Mouse (Mus musculus) T-cell, adult 66 days (primary cell): ENCODE results near the gene Rbm43. TPM values are rescaled to one million over a fixed set of nuclear protein-coding genes. Genes with fewer than 3 reads are reported as not detected.

Experiments
- total RNA-seq, 2 experiments: library from RNA; stranded (reverse); gene quantifications; 3 replicates in 1 of 2; 4 replicates in 1 of 2; pipeline ENCODE4 v1.2.4; 2023

Rbm43 gene
- 10 to 100 TPM; 24.2 to 24.9 TPM for total RNA-seq

DNA sequence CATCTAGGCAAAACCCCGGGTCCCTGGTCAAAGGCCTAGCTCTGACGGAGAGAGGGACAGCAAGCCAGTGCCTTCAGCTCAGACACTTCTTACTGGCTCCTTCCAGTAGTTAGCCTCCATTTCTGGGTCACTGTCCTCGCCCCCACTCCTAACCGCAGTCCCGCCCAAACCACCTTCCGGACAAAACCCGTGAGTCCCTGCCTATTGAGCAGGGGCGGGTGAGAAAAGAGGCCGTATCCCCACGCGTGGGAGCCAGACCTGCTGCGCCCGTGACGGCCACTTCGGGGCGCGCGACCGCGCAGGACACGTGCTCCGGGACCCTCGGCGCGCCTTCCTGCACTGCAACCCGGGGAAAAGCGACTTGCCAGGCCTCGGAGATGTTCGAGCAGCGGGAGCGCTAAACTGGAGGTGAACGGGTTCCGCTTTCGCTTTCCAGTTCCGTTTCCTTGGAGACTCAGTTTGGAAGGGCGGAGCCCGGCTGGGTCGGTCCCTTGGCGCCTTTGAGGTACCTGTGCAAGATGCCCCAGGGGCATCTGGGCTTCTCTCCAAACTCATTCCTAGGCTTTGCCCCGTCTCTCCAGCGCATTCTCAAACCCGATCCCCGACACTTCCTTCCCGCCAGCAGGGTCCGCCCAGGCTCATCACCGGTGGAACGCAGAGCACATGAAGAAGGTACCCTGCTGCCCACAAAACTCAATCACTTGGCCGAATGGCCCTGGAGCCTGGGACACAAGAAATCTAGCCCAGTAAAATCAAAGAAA, at the start of gene Rbm43:
Gene Rbm43, minus strand, starts transcription at position 590 of the 761 bp plus-strand sequence.

GRCm38 (mm10) chr2:51973410-51973968, 38.5 kb upstream of the Rbm43 start, which contains the start of gene Nmi:
Gene Nmi, minus strand, starts transcription at chr2:51973494.

Other genes with a start within 250 kb of the Rbm43 start
- 10 to 100 TPM; 50.0 to 50.1 TPM for gene Nmi, start 38.3 kb upstream of the Rbm43 start, total RNA-seq
- gene Tnfaip6, start 102.8 kb upstream of the Rbm43 start, total RNA-seq: not detected
- 10 to 100 TPM; 68.2 to 72.8 TPM for gene Rif1, start 137.7 kb upstream of the Rbm43 start, total RNA-seq